Mouse (Mus musculus): ENCODE measurements around the gene Col25a1. TPM values are rescaled to one million over a fixed set of nuclear protein-coding genes. Genes with fewer than 3 reads are reported as not detected.

Col25a1 gene
- polyA plus RNA-seq, 1 experiment from 2014 or later: 4.7 TPM

GRCm38 (mm10) chr3:130216141-130216540, 84.8 kb downstream of the Col25a1 start:
- Histone ChIP-seq H3K9me3 (ENCODE audit: control insufficient read depth, low read length) (peaks cover 5% of the 10 kb centered on the region; the same call in 1 of the 2 replicates), H3K4me1 (replicated peaks; ENCODE audit: control insufficient read depth, insufficient read depth, low read length) (no peaks in the 10 kb centered on the region), H3K27me3 (replicated peaks; ENCODE audit: control insufficient read depth, insufficient read depth, low read length) (no peaks in the 10 kb centered on the region), H3K27ac (ENCODE audit: low read depth) (no peak overlapping the region), H3K9ac (ENCODE audit: low read length) (no peak overlapping the region), H3K4me2 (ENCODE audit: low read length) (no peak overlapping the region), H3K4me3 (ENCODE audit: low read depth, low read length) (no peak overlapping the region), H3K36me3 (ENCODE audit: control insufficient read depth, insufficient read depth, low read length) (no peaks in the 10 kb centered on the region)
- DNase-seq (ENCODE audit: low spot score): no peak
- no peak for ATAC-seq (replicated peaks; ENCODE audit: low FRiP score, low TSS enrichment, low read depth)

- H3K4me2 ChIP-seq (ENCODE audit: low read length): no peak overlapping the region
- H3K4me3 ChIP-seq (ENCODE audit: low read depth, low read length): no peak overlapping the region
- ATAC-seq (replicated peaks; ENCODE audit: low FRiP score, low TSS enrichment, low read depth): no peak
- peaks cover 5% of the 10 kb centered on the region; the same call in 1 of the 2 replicates for H3K9me3 ChIP-seq (ENCODE audit: control insufficient read depth, low read length)
- no peak overlapping the region for H3K27ac ChIP-seq (ENCODE audit: low read depth)
- no peaks in the 10 kb centered on the region for H3K4me1 ChIP-seq (replicated peaks; ENCODE audit: control insufficient read depth, insufficient read depth, low read length)
- H3K9ac ChIP-seq (ENCODE audit: low read length): no peak overlapping the region
- no peaks in the 10 kb centered on the region for H3K27me3 ChIP-seq (replicated peaks; ENCODE audit: control insufficient read depth, insufficient read depth, low read length)
- WGBS: 91% methylated on average over 3 of the region's 3 CpGs
- no peaks in the 10 kb centered on the region for H3K36me3 ChIP-seq (ENCODE audit: control insufficient read depth, insufficient read depth, low read length)
- no peak for DNase-seq (ENCODE audit: low spot score)
These were observed 85.3 kb downstream of the Col25a1 start for GRCm38 (mm10) chr3:130216646-130217045.

GRCm38 (mm10) chr3:130217705-130218104, 86.4 kb downstream of the Col25a1 start:
- 84% methylated on average over 2 of the region's 2 CpGs for WGBS
- Histone ChIP-seq H3K9ac (ENCODE audit: low read length) (no peak overlapping the region), H3K4me2 (ENCODE audit: low read length) (no peak overlapping the region), H3K27me3 (replicated peaks; ENCODE audit: control insufficient read depth, insufficient read depth, low read length) (no peaks in the 10 kb centered on the region), H3K4me3 (ENCODE audit: low read depth, low read length) (no peak overlapping the region), H3K27ac (ENCODE audit: low read depth) (no peak overlapping the region), H3K9me3 (ENCODE audit: control insufficient read depth, low read length) (peaks cover 5% of the 10 kb centered on the region; the same call in 1 of the 2 replicates), H3K4me1 (replicated peaks; ENCODE audit: control insufficient read depth, insufficient read depth, low read length) (no peaks in the 10 kb centered on the region), H3K36me3 (ENCODE audit: control insufficient read depth, insufficient read depth, low read length) (no peaks in the 10 kb centered on the region)
- DNase-seq (ENCODE audit: low spot score) (no peak), ATAC-seq (replicated peaks; ENCODE audit: low FRiP score, low TSS enrichment, low read depth) (no peak)

- 59% methylated on average over 5 of the region's 5 CpGs for WGBS
These were observed 87.0 kb downstream of the Col25a1 start for GRCm38 (mm10) chr3:130218232-130218728.

GRCm38 (mm10) chr3:130220811-130221210, 89.5 kb downstream of the Col25a1 start:
- WGBS: 93% methylated on average over 3 of the region's 3 CpGs
- Histone ChIP-seq H3K27me3 (replicated peaks; ENCODE audit: control insufficient read depth, insufficient read depth, low read length) (no peaks in the 10 kb centered on the region), H3K36me3 (ENCODE audit: control insufficient read depth, insufficient read depth, low read length) (no peaks in the 10 kb centered on the region), H3K9me3 (ENCODE audit: control insufficient read depth, low read length) (peaks cover 5% of the 10 kb centered on the region; the same call in 1 of the 2 replicates), H3K4me1 (replicated peaks; ENCODE audit: control insufficient read depth, insufficient read depth, low read length) (no peaks in the 10 kb centered on the region), H3K9ac (ENCODE audit: low read length) (no peak overlapping the region), H3K4me2 (ENCODE audit: low read length) (no peak overlapping the region), H3K4me3 (ENCODE audit: low read depth, low read length) (no peak overlapping the region), H3K27ac (ENCODE audit: low read depth) (no peak overlapping the region)
- ATAC-seq (replicated peaks; ENCODE audit: low FRiP score, low TSS enrichment, low read depth) (no peak), DNase-seq (ENCODE audit: low spot score) (no peak)

More at GRCm38 (mm10) chr3:130218232-130218728, 87.0 kb downstream of the Col25a1 start:
- no peak overlapping the region for H3K9ac ChIP-seq (ENCODE audit: low read length)
- ATAC-seq (replicated peaks; ENCODE audit: low FRiP score, low TSS enrichment, low read depth) (no peak), DNase-seq (ENCODE audit: low spot score) (no peak)
- no peak overlapping the region for H3K4me2 ChIP-seq (ENCODE audit: low read length)
- H3K4me3 ChIP-seq (ENCODE audit: low read depth, low read length): no peak overlapping the region
- no peaks in the 10 kb centered on the region for H3K27me3 ChIP-seq (replicated peaks; ENCODE audit: control insufficient read depth, insufficient read depth, low read length)
- no peak overlapping the region for H3K27ac ChIP-seq (ENCODE audit: low read depth)
- peaks cover 5% of the 10 kb centered on the region; the same call in 1 of the 2 replicates for H3K9me3 ChIP-seq (ENCODE audit: control insufficient read depth, low read length)
- H3K36me3 ChIP-seq (ENCODE audit: control insufficient read depth, insufficient read depth, low read length): no peaks in the 10 kb centered on the region
- H3K4me1 ChIP-seq (replicated peaks; ENCODE audit: control insufficient read depth, insufficient read depth, low read length): no peaks in the 10 kb centered on the region

- Histone ChIP-seq H3K9me3 (ENCODE audit: control insufficient read depth, low read length) (no peaks in the 10 kb centered on the region), H3K9ac (ENCODE audit: low read length) (no peak overlapping the region), H3K4me2 (ENCODE audit: low read length) (no peak overlapping the region), H3K27ac (ENCODE audit: low read depth) (no peak overlapping the region), H3K4me3 (ENCODE audit: low read depth, low read length) (no peak overlapping the region), H3K27me3 (replicated peaks; ENCODE audit: control insufficient read depth, insufficient read depth, low read length) (no peaks in the 10 kb centered on the region), H3K4me1 (replicated peaks; ENCODE audit: control insufficient read depth, insufficient read depth, low read length) (no peaks in the 10 kb centered on the region), H3K36me3 (ENCODE audit: control insufficient read depth, insufficient read depth, low read length) (no peaks in the 10 kb centered on the region)
- no peak for DNase-seq (ENCODE audit: low spot score)
- 85% methylated on average over 9 of the region's 9 CpGs for WGBS
- no peak for ATAC-seq (replicated peaks; ENCODE audit: low FRiP score, low TSS enrichment, low read depth)
These were observed 96.9 kb downstream of the Col25a1 start for GRCm38 (mm10) chr3:130228186-130228585.

GRCm38 (mm10) chr3:130232944-130233343, 101.6 kb downstream of the Col25a1 start:
- no peaks in the 10 kb centered on the region for H3K27me3 ChIP-seq (replicated peaks; ENCODE audit: control insufficient read depth, insufficient read depth, low read length)
- DNase-seq (ENCODE audit: low spot score): no peak
- no peaks in the 10 kb centered on the region for H3K9me3 ChIP-seq (ENCODE audit: control insufficient read depth, low read length)
- ATAC-seq (replicated peaks; ENCODE audit: low FRiP score, low TSS enrichment, low read depth): no peak
- H3K9ac ChIP-seq (ENCODE audit: low read length): no peak overlapping the region
- H3K4me2 ChIP-seq (ENCODE audit: low read length): no peak overlapping the region
- H3K4me1 ChIP-seq (replicated peaks; ENCODE audit: control insufficient read depth, insufficient read depth, low read length): no peaks in the 10 kb centered on the region
- H3K27ac ChIP-seq (ENCODE audit: low read depth): no peak overlapping the region
- 96% methylated on average over 7 of the region's 7 CpGs for WGBS
- no peaks in the 10 kb centered on the region for H3K36me3 ChIP-seq (ENCODE audit: control insufficient read depth, insufficient read depth, low read length)
- H3K4me3 ChIP-seq (ENCODE audit: low read depth, low read length): no peak overlapping the region

GRCm38 (mm10) chr3:130235233-130235632, 103.9 kb downstream of the Col25a1 start:
- no peaks in the 10 kb centered on the region; the same call in 1 of the 2 replicates for H3K4me1 ChIP-seq (replicated peaks; ENCODE audit: control insufficient read depth, insufficient read depth, low read length)
- no peaks in the 10 kb centered on the region for H3K36me3 ChIP-seq (ENCODE audit: control insufficient read depth, insufficient read depth, low read length)
- no peaks in the 10 kb centered on the region for H3K27me3 ChIP-seq (replicated peaks; ENCODE audit: control insufficient read depth, insufficient read depth, low read length)
- H3K4me2 ChIP-seq (ENCODE audit: low read length): no peak overlapping the region
- no peak overlapping the region for H3K9ac ChIP-seq (ENCODE audit: low read length)
- no peaks in the 10 kb centered on the region for H3K9me3 ChIP-seq (ENCODE audit: control insufficient read depth, low read length)
- DNase-seq (ENCODE audit: low spot score) (no peak), ATAC-seq (replicated peaks; ENCODE audit: low FRiP score, low TSS enrichment, low read depth) (no peak)
- 96% methylated on average over 1 of the region's 1 CpGs for WGBS
- no peak overlapping the region for H3K4me3 ChIP-seq (ENCODE audit: low read depth, low read length)
- H3K27ac ChIP-seq (ENCODE audit: low read depth): no peak overlapping the region

- DNase-seq (ENCODE audit: low spot score) (no peak), ATAC-seq (replicated peaks; ENCODE audit: low FRiP score, low TSS enrichment, low read depth) (no peak)
- no peaks in the 10 kb centered on the region for H3K9me3 ChIP-seq (ENCODE audit: control insufficient read depth, low read length)
- H3K4me1 ChIP-seq (replicated peaks; ENCODE audit: control insufficient read depth, insufficient read depth, low read length): peaks cover 4% of the 10 kb centered on the region; the same call in 1 of the 2 replicates
- no peaks in the 10 kb centered on the region for H3K27me3 ChIP-seq (replicated peaks; ENCODE audit: control insufficient read depth, insufficient read depth, low read length)
- H3K9ac ChIP-seq (ENCODE audit: low read length): no peak overlapping the region
- no peak overlapping the region for H3K4me3 ChIP-seq (ENCODE audit: low read depth, low read length)
- no peak overlapping the region for H3K4me2 ChIP-seq (ENCODE audit: low read length)
- H3K27ac ChIP-seq (ENCODE audit: low read depth): no peak overlapping the region
- 82% methylated on average over 7 of the region's 7 CpGs for WGBS
- no peaks in the 10 kb centered on the region for H3K36me3 ChIP-seq (ENCODE audit: control insufficient read depth, insufficient read depth, low read length)
These were observed 104.8 kb downstream of the Col25a1 start for GRCm38 (mm10) chr3:130236129-130236528.
